Mouse (Mus musculus) CH12.LX (cell line): ENCODE measurements around the gene Me3.

ENCODE experiments used
- CTCF ChIP-seq, 2 experiments: IDR thresholded peaks in 1 of 2; conservative IDR thresholded peaks in 1 of 2; 2 replicates each; pipeline ENCODE4 v1.5.1; 2011 to 2012; ENCODE audit warnings: low read depth in 2 of 2, low read length in 2 of 2, improper control_type of control experiment in 1 of 2, inconsistent platforms in 1 of 2, mild to moderate bottlenecking in 1 of 2, moderate library complexity in 1 of 2
- E2F4 ChIP-seq: IDR thresholded peaks from 2 replicates; pipeline ENCODE4 v1.6.1; 2011; ENCODE audit warnings: low read depth, low read length, improper control_type of control experiment; ENCODE audit not compliant: insufficient replicate concordance
- EP300 ChIP-seq: IDR thresholded peaks from 2 replicates; pipeline ENCODE4 v1.6.1; 2011; ENCODE audit warnings: low read length, improper control_type of control experiment
- NELFE ChIP-seq: IDR thresholded peaks from 2 replicates; pipeline ENCODE4 v1.6.1; 2011; ENCODE audit warnings: low read depth, low read length, improper control_type of control experiment
- POLR2A ChIP-seq: IDR thresholded peaks from 2 replicates; pipeline ENCODE4 v1.6.1; 2011; ENCODE audit warnings: low read depth, mild to moderate bottlenecking, improper control_type of control experiment, low read length
- POLR2AphosphoS2 ChIP-seq: IDR thresholded peaks from 2 replicates; pipeline ENCODE4 v1.6.1; 2011; ENCODE audit warnings: low read depth, low read length, improper control_type of control experiment
- SIN3A ChIP-seq: IDR thresholded peaks from 2 replicates; pipeline ENCODE4 v1.6.1; 2012; ENCODE audit warnings: low read length, improper control_type of control experiment, inconsistent platforms

- no peak for TF ChIP-seq CTCF (conservative IDR thresholded peaks at IDR 0.05 in 1 of 2, IDR thresholded peaks at IDR 0.05 in 1 of 2; ENCODE audit: low read depth in 2 of 2, low read length in 2 of 2)
- no peak for TF ChIP-seq SIN3A
- TF ChIP-seq E2F4: no peak
- TF ChIP-seq POLR2A: no peak
- TF ChIP-seq EP300: no peak
- TF ChIP-seq NELFE: no peak
- no peak for TF ChIP-seq POLR2AphosphoS2
Measured at GRCm38 (mm10) chr7:89679139-89679538, 46.9 kb downstream of the Me3 start.
